Mouse (Mus musculus) left cerebral cortex, adult 18-20 months (tissue): ENCODE results near the gene Agpat4. TPM values are rescaled to one million over a fixed set of nuclear protein-coding genes. Genes with fewer than 3 reads are reported as not detected.

ENCODE experiments used
- DNase-seq, 2 experiments: peaks; one replicate each; pipeline ENCODE4 v3.0.0; 2021 to 2022; ENCODE audit warnings: low spot score in 2 of 2, mixed read lengths in 1 of 2
- total RNA-seq, 2 experiments: library from RNA; stranded (reverse); gene quantifications; 2 replicates each; pipeline ENCODE4 v1.2.3; 2021

Gene Agpat4
- total RNA-seq, 2 experiments from 2014 or later = 56.5 to 62.9 TPM

DNA sequence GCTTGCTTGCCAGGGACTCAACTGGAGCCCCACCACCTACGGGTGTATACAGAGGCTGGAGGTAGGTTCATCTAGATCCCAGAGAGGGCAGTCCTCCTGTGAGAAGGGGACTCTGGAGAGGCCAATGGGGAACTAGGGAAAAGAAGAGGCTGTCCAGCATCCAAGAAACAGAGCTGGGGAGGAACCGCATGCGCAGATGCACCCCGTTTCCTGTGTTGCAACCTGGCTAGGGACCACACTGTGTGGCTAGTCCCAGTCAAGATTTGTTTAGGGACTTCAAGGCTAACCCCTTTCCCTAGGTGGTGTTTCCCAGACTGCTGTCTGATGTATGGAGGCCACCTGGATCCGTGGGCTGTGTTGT lies 41.5 kb downstream of the Agpat4 start:
- DNase-seq = no peak

DNA sequence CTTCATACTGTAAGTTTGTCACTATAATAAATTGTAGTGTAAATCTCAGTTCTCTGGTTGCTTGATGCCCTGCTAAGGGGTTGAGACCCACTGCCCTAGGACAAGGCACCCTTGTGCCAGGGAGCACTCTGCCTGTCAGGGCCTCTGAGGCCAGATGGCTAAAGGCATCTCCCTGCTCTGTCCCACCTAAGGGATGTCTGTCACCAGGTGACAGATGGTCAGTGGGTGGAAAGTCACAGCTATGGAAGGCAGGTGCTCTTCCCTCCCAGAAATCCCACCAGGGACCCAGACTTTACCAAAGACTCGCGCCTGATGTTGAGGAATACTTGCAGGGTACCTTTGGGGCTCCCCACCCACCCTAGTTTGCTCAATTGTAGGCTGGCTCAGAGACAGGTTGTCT lies 42.0 kb downstream of the Agpat4 start:
- no peak for DNase-seq

DNA sequence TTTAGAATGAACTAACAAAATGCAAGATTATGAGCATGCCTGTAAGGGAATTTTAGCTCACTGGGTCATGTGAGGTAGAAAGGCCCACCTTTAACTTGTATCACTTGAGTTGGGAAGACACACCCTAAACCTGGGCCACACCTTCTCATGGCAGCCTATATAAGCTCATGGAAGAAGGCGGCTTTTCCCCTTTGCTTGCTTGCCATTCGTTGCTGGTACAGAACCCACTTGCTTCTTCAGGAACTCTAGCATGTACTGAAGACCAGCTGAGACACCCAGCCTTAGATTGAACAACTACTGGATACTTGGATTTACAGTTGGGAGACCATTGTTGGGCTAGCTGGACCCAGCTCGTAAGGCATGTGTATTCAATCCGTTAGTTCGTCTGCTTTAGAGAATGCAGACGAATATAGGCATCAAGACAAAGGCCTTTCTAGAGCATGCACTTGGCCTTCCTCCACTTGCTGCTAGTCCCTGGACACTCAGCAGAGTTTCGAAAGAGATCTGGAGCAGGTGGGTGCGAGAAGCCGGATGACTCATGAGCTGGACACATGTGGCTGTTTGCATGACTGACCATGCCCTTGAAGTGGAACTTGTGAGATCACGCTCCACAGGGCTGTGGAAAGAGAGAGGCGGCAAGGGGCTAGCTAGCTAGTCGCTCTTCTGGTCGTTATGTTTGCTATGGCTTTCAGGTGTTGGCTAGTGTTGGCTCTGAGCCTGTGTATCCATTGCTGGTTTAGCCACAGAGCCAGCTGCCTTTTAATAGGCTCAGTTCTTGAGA lies 42.7 kb downstream of the Agpat4 start:
- DNase-seq = no peak

DNA sequence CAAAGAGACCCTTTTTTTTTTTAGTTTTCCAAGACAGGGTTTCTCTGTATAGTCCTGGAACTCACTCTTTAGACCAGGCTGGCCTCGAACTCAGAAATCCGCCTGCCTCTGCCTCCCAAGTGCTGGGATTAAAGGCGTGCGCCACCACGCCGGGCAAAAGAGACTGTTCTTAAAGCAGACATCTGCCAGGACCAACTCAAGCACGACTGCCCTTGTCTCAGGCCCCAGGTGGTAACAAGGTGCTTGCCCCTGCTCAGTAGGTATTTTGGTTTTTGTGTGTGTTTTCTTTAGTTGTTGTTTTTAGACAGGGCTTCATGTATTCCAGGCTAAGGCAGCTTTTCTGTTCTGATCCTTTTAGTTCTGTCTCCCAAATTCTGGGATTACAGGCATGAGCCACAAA lies 43.4 kb downstream of the Agpat4 start:
- no peak for DNase-seq

DNA sequence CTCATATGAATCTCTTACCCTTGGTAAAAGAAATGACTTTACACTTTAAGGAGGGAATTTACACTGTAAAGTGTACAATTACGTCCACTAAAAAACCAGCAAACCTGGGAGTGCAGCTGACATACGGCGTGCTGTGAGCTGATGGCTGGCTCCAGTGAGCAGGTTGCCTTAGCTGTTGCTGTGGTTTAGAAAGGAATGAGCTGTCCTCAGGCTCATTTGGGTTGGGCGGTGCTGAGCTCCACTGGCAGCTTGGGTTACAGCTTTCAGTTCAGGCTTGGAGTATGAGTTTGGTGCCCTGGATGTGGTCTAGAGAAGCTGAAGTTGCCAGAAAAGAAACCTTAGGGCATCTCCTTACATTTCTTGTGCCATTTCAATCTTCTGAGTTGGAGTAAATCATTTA lies 44.3 kb downstream of the Agpat4 start:
- no peak for DNase-seq

DNA sequence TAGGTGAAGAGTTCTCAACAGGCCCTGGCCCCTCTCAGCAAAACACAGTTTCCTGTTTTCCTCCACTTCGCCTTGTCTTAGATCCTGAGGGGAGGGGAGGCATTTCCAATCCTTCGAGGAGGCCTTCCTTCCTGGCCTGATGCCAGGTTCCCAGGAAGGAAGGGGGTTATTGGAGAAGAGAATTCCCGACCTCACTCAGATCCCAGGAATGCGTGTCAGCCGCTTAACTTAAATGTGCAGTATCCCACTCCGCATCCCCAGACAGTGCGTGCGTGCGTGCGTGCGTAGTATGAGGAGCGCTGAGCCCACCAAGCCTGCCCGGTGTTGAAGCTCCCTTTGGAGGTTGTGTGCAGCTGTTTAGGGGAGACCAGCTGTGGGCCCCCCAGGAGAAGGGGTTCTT lies 44.9 kb downstream of the Agpat4 start:
- DNase-seq = no peak

DNA sequence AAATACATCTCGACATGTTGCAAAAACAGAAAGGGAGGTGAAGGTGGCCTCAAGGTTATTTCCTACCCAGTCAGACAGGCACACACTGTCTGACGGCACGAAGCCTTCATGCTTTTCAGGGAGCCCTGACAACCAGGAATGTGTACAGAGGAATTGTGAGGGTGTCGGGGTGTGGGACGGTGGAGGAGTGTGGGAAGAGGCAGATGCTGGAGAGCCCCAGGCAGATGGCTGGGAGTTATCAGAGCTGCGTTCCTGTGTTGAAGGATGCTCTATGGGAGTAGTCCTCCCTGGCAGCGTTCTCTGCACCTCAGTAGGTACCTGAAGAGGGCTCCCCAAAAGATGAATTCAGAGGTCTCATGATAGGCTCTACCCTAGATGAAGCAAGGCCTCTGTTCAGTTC lies 45.4 kb downstream of the Agpat4 start:
- peak; percentile 57 to 78 for DNase-seq

DNA sequence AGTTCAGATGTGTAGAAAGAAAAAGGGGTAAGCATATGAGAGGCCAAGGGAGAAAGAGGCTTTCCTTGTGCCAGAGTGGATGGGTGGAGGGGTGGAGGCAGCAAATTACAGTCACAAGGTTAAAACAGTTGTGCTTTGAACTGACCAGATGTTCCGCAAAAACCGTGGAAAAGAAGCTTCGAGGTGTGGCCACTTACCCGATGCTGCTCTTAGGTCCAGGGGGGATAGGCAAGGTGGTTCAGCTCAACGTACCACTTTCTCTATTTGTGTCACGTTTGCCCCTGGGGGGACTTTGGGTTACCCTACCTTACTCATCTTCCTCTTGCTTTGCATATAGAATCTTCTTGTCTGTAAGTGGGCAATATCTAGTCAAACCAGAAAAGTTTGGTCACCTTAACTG lies 46.0 kb downstream of the Agpat4 start:
- DNase-seq = no peak

DNA sequence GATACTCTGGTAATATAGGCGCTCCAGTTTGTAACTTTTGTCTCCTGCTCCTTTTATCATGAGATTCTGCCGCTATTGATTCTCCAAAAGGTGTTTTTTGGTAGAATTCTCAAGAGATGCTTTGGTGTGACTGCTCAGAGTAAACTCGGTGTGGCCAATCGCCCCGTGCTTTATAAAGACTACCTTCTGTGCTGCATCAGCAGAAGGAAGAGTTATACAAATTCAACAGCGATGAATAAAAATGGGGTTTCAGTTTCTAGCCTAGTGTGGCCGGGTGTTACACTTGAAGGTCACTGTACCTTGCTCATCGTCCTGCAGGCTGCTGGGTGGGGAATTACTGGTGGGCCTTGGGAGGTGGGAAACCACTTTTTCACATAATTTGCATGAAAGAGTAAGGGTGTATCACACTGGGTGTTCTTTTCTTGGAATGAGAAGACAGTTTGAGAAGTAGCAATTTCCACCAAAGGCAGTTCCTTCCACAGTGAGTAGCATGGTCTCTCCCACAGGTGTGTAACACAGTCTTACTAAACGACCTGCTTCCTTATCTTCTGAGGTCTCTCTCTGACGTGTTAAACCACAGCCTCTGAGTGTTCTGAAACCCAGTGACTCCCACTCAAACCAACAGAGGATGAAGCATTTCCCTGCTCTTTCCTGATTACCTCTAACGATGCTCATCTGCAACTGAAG lies 46.6 kb downstream of the Agpat4 start:
- DNase-seq = no peak

DNA sequence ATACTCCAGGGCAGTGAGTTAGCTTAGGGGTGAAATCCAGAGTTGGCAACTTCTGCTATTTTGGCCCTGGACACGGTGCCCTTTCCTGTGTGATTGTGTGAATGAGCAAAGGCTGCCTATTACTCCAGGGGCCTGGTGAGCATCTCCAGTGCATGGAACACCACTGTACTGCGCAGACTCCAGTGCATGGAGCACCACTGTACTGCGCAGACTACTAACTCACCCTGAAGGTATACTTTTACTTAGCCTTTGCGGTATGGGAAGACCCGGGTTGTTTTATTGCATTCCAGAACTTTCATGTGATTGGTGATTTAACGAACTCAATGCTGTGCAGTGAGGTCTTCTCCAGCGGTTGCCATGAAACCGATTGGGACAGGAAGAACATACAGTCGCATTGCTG lies 47.2 kb downstream of the Agpat4 start:
- DNase-seq = no peak

DNA sequence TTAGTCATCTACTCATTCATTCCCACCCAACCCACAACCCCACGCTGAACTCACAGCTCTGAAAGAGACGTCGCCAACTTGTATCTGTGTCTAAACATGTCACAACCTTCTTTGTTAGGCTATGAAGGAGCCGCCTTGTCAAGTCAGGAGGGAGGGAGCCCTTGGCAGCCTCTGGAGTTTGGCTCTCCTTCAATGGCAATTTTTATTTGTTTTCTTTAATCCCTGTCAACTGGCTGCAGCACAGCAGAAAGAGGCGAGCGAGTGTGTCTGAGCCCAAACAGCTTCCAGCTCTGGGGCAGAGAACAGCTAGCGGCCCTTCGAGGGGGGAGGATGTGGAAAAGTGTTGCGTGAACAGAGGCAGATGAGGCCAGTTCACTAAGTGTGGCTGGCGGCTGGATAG lies 50.0 kb downstream of the Agpat4 start:
- DNase-seq = peak in 1 of 2 experiments; percentile 35

DNA sequence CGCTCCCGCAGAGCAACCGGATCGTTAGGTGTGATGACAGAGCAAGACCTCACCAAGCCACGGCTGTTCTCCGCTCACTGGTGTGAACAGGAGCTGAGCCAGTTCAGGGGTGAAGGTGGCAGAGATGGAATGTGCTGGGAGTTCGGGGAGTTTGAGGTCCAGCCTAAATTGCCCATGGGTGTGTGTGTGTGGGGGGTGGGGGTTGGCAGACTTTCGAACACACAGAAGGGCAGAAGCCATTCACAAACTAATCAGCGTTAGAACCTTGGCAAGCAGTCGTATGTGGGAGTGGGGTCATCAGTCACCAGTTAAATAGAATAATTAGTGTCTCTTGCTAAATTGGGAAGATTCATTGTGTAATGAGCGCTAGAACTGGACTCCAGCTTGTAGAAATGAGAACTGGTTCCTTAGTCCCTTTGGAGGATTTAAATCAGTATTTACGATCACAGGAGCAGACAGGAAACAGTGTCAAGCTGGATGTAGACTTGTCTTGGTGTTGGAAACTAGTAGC lies 50.9 kb downstream of the Agpat4 start:
- no peak for DNase-seq

DNA sequence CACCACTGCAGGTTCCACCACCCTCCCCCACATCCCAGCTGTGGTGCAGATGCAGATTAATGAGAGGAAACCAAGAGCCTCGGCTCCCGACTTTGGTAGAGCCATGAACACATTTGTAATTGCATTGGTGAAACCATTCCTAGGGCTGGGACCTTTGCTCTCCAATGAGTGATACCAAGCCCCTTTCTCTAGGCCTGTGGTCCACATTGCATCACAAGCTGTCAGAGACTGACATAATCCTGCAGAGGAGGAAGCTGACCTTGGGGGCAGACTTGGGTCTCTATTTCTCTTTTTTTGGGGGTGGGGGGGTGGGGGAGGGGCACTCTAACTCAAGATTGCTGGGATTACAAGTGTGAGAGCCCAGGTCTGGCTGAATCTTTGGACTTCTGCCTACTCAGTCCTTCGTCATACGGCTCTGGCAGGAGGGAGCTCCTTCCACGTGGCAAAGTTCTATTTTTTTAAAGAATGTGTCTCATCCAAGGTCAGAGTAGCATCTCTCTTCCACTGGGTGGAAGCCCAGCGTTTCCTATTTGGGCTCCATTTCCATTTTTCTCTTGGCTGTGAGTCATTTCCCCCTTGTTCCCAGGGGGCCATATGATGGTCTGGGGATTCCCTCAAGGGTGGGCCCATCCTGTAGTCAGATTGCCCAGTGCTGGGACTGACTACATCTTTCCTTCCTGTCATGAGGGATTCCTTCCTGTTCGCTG lies 52.4 kb downstream of the Agpat4 start:
- DNase-seq = no peak

DNA sequence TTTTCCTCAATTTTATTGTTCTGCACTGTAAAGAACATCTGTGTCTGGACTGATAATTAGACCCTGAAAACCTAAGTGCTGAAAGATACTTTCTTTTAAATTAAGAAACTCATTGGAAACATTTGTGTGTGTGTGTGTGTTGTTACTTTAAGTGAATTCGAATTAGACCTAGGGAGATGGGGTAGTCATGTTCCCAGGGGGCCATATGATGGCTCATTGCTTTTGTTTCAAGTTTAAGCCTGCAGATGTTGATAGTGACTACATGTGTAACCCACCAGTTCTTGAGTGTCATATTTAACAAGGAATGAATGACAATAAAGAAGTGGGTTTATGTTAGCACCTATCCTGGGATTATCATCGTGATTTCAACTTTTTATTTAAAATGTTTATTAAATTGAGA lies 53.2 kb downstream of the Agpat4 start:
- no peak for DNase-seq

DNA sequence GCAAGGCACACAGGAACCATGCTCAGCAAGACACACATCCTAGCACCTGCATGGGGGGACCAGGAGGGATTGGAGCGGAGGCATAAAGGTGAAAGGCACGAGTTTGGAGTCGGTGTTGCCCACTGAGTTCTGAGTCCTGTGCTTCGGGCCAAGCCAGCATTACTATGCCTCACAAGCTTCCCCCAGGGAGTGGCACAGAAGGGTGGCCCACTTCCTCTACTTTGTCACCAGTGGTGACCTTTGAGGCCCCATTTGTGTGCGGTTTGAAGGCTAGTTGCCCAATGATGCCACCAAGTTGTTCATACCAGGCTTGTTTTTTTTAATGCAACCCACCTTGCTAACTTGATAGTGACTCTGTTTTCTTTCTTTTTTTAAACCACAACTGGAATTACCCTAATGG lies 55.7 kb downstream of the Agpat4 start:
- DNase-seq = no peak

DNA sequence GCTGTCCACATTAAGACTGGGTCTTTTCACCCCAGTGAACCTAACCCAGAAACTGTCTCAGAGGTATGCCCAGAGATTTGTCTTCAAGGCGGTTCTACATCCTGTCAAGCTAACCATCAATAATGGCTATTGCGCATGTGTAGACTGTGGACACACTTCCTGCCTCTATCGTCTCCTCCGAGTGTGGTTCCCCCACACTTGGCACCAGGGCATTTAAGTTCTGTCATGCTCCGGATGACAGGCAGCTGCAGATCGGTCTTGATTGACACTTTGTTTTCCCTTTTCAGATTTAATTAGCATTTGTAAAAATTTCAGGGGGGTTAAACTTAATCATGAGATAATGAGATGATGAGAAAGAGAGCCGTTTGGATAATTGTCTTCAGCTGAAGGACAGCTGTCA lies 56.4 kb downstream of the Agpat4 start:
- no peak for DNase-seq

DNA sequence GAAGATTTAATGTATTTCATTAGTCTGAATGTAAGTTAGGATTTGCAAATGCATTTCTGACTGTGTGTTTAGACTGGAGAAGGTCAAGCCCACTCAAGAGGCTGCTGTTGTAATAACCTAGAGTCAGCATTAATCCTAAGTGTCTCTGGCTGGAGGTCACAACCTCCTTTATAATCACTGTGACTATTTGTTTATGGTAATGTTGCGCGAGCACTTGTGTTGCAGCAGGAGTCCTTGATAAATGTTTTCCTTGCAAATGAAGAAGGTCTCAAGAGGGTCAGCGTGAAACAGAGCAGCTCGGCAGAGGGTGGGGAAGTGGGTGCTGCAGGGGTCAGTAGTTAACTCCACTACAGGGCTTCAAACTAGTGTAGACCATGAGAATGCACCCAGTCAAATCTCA lies 57.1 kb downstream of the Agpat4 start:
- no peak for DNase-seq

DNA sequence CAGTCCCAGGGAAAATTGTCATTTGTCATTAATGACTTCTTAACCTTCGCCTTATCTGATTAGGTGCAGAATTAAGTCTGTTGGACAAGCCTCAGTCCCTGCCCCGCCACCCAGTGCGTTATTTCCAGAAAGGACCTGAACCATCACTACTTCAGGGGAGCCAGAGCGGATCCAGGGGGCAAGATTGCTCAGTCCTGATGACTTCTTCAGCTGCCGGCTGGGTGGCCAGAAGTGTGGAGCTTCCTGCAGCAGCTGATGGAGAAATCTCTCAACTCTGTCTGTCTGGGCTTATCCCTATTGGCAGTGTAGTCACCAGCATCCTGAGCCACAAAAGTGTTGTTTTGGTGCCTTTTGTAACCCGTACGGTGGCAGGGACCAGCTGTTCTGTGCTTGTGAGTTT lies 60.8 kb downstream of the Agpat4 start:
- DNase-seq = no peak

DNA sequence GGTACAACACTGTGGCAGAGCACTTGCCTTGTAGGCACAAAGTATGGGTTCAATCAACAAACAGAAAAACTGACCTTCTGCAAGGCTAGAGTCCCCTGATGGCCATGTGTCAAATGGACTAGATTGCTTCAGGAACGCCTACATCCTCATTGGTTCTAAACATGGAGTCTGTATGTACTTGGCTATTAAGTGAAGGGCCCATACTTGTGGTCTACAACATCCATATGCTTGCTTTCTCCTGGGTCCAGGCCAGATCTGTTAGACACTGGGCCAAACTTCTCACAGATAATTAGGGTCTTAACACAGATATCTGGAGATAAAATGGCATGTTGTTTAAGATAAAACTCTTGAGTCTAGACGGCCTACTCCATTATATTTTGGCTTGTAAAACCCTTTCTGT lies 61.3 kb downstream of the Agpat4 start:
- no peak for DNase-seq

DNA sequence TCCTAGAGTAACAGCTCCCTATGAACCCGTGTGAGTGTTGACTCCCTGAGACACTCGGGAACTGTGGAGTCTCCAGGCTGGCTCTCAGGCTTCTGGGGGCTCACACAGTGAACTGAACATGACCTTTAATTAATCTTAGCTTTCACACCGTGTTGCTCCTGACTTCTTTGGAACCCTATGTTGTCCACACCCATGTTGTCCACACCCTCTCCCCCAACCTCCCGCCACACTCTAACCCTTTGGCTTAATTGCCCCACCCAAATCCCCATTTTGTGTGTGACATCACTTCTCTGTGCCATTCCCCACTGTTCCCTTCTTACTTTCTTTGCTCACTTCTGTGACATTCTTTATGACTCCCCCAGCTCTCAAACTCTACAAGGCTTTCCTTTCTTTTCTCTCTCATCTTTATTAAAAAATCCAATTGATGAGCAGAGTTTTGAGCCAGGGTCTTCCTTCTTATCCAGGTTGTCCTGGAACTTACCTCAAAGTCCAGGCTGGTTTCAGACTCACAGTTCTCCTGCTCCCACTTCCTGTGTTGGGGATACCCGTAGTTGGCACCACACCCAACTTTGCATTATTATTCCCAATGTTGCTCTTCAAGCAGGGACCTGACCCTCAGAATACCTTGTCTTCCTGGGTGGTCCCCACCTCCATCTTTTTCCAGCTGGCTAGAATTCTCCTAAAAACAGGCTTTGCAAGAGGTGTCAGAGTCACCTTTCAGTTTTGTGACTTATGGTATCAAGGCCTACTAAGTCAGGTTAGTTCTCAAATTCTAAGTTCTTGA lies 64.4 kb downstream of the Agpat4 start:
- DNase-seq = no peak

DNA sequence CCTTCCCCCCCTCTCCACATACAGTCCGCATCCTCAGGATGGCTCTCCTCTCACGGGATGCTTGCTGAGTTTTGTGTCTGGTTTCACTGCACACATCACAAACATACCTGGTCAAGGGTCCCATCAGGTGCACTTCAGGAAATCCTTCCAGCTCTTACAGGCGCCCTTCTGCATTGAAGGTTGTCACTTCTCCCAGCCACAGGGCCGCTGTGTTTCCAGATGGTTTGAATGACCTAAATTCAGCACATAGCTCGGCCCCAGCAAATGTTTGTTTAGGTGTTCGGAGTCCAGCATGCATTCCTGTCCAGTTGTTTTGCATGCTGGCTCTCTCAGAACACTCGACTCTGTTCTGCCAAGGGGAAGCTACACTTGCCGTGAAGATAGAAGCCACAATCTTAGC lies 65.8 kb downstream of the Agpat4 start:
- no peak for DNase-seq
